Mouse (Mus musculus): ENCODE results near the gene Tec. TPM values are rescaled to one million over a fixed set of nuclear protein-coding genes. Genes with fewer than 3 reads are reported as not detected.

Gene Tec
- polyA plus RNA-seq, 1 experiment from 2014 or later: 2.9 TPM

- WGBS: 93% methylated on average over 7 of the region's 7 CpGs
- no peaks in the 10 kb centered on the region for H3K4me1 ChIP-seq (replicated peaks; ENCODE audit: control insufficient read depth, insufficient read depth, low read length)
- H3K4me2 ChIP-seq (ENCODE audit: low read depth, low read length, severe bottlenecking): no peak overlapping the region
Measured at GRCm38 (mm10) chr5:72783123-72783522, 85.2 kb downstream of the Tec start.

GRCm38 (mm10) chr5:72781776-72782175 lies 86.5 kb downstream of the Tec start:
- H3K27me3 ChIP-seq (ENCODE audit: control insufficient read depth, insufficient read depth, low read length): no peaks in the 10 kb centered on the region
- WGBS: 86% methylated on average over 11 of the region's 11 CpGs

More at GRCm38 (mm10) chr5:72783123-72783522, 85.2 kb downstream of the Tec start:
- DNase-seq (ENCODE audit: low spot score) (no peak), ATAC-seq (replicated peaks; ENCODE audit: low FRiP score) (no peak)
- Histone ChIP-seq H3K27ac (ENCODE audit: low read depth, low read length) (no peak overlapping the region), H3K9ac (ENCODE audit: low read length) (no peak overlapping the region), H3K9me3 (ENCODE audit: control insufficient read depth, low read length) (no peaks in the 10 kb centered on the region), H3K27me3 (ENCODE audit: control insufficient read depth, insufficient read depth, low read length) (no peaks in the 10 kb centered on the region), H3K36me3 (ENCODE audit: control insufficient read depth, insufficient read depth, low read length) (no peaks in the 10 kb centered on the region), H3K4me3 (ENCODE audit: low read depth, low read length) (no peak overlapping the region)

GRCm38 (mm10) chr5:72776595-72776994 lies 91.7 kb downstream of the Tec start:
- no peak for ATAC-seq (replicated peaks; ENCODE audit: low FRiP score)
- H3K36me3 ChIP-seq (ENCODE audit: control insufficient read depth, insufficient read depth, low read length): no peaks in the 10 kb centered on the region
- WGBS: 78% methylated on average over 2 of the region's 2 CpGs
- no peak overlapping the region for H3K27ac ChIP-seq (ENCODE audit: low read depth, low read length)
- no peak overlapping the region for H3K4me3 ChIP-seq (ENCODE audit: low read depth, low read length)
- no peaks in the 10 kb centered on the region for H3K4me1 ChIP-seq (replicated peaks; ENCODE audit: control insufficient read depth, insufficient read depth, low read length)
- no peak overlapping the region for H3K9ac ChIP-seq (ENCODE audit: low read length)
- no peaks in the 10 kb centered on the region for H3K27me3 ChIP-seq (ENCODE audit: control insufficient read depth, insufficient read depth, low read length)
- H3K4me2 ChIP-seq (ENCODE audit: low read depth, low read length, severe bottlenecking): no peak overlapping the region
- DNase-seq (ENCODE audit: low spot score): no peak
- no peaks in the 10 kb centered on the region for H3K9me3 ChIP-seq (ENCODE audit: control insufficient read depth, low read length)

More at GRCm38 (mm10) chr5:72781776-72782175, 86.5 kb downstream of the Tec start:
- Histone ChIP-seq H3K4me3 (ENCODE audit: low read depth, low read length) (no peak overlapping the region), H3K4me2 (ENCODE audit: low read depth, low read length, severe bottlenecking) (no peak overlapping the region), H3K36me3 (ENCODE audit: control insufficient read depth, insufficient read depth, low read length) (no peaks in the 10 kb centered on the region), H3K9ac (ENCODE audit: low read length) (no peak overlapping the region), H3K9me3 (ENCODE audit: control insufficient read depth, low read length) (no peaks in the 10 kb centered on the region), H3K27ac (ENCODE audit: low read depth, low read length) (no peak overlapping the region), H3K4me1 (replicated peaks; ENCODE audit: control insufficient read depth, insufficient read depth, low read length) (no peaks in the 10 kb centered on the region)
- no peak for ATAC-seq (replicated peaks; ENCODE audit: low FRiP score)
- no peak for DNase-seq (ENCODE audit: low spot score)

GRCm38 (mm10) chr5:72776127-72776526 lies 92.2 kb downstream of the Tec start:
- Histone ChIP-seq H3K27ac (ENCODE audit: low read depth, low read length) (no peak overlapping the region), H3K9ac (ENCODE audit: low read length) (no peak overlapping the region), H3K27me3 (ENCODE audit: control insufficient read depth, insufficient read depth, low read length) (no peaks in the 10 kb centered on the region), H3K9me3 (ENCODE audit: control insufficient read depth, low read length) (no peaks in the 10 kb centered on the region), H3K4me2 (ENCODE audit: low read depth, low read length, severe bottlenecking) (no peak overlapping the region), H3K4me1 (replicated peaks; ENCODE audit: control insufficient read depth, insufficient read depth, low read length) (no peaks in the 10 kb centered on the region), H3K36me3 (ENCODE audit: control insufficient read depth, insufficient read depth, low read length) (no peaks in the 10 kb centered on the region), H3K4me3 (ENCODE audit: low read depth, low read length) (no peak overlapping the region)
- WGBS: 83% methylated on average over 2 of the region's 2 CpGs
- DNase-seq (ENCODE audit: low spot score): no peak
- no peak for ATAC-seq (replicated peaks; ENCODE audit: low FRiP score)

GRCm38 (mm10) chr5:72769841-72770240 lies 98.4 kb downstream of the Tec start:
- H3K36me3 ChIP-seq (ENCODE audit: control insufficient read depth, insufficient read depth, low read length): no peaks in the 10 kb centered on the region
- H3K4me3 ChIP-seq (ENCODE audit: low read depth, low read length): no peak overlapping the region
- no peaks in the 10 kb centered on the region for H3K27me3 ChIP-seq (ENCODE audit: control insufficient read depth, insufficient read depth, low read length)
- 80% methylated on average over 6 of the region's 6 CpGs for WGBS
- H3K27ac ChIP-seq (ENCODE audit: low read depth, low read length): no peak overlapping the region
- DNase-seq (ENCODE audit: low spot score) (no peak), ATAC-seq (replicated peaks; ENCODE audit: low FRiP score) (no peak)
- H3K9me3 ChIP-seq (ENCODE audit: control insufficient read depth, low read length): no peaks in the 10 kb centered on the region
- no peak overlapping the region for H3K9ac ChIP-seq (ENCODE audit: low read length)
- no peak overlapping the region for H3K4me2 ChIP-seq (ENCODE audit: low read depth, low read length, severe bottlenecking)
- no peaks in the 10 kb centered on the region for H3K4me1 ChIP-seq (replicated peaks; ENCODE audit: control insufficient read depth, insufficient read depth, low read length)

- Histone ChIP-seq H3K27ac (ENCODE audit: low read depth, low read length) (no peak overlapping the region), H3K4me3 (ENCODE audit: low read depth, low read length) (no peak overlapping the region), H3K4me2 (ENCODE audit: low read depth, low read length, severe bottlenecking) (no peak overlapping the region), H3K36me3 (ENCODE audit: control insufficient read depth, insufficient read depth, low read length) (no peaks in the 10 kb centered on the region), H3K27me3 (ENCODE audit: control insufficient read depth, insufficient read depth, low read length) (no peaks in the 10 kb centered on the region), H3K9me3 (ENCODE audit: control insufficient read depth, low read length) (no peaks in the 10 kb centered on the region), H3K4me1 (replicated peaks; ENCODE audit: control insufficient read depth, insufficient read depth, low read length) (no peaks in the 10 kb centered on the region), H3K9ac (ENCODE audit: low read length) (no peak overlapping the region)
- no peak for ATAC-seq (replicated peaks; ENCODE audit: low FRiP score)
- DNase-seq (ENCODE audit: low spot score): no peak
- 92% methylated on average over 5 of the region's 5 CpGs for WGBS
Measured at GRCm38 (mm10) chr5:72763546-72763945, 104.7 kb downstream of the Tec start.

- Histone ChIP-seq H3K27ac (ENCODE audit: low read depth, low read length) (no peak overlapping the region), H3K4me1 (replicated peaks; ENCODE audit: control insufficient read depth, insufficient read depth, low read length) (no peaks in the 10 kb centered on the region), H3K4me3 (ENCODE audit: low read depth, low read length) (no peak overlapping the region), H3K4me2 (ENCODE audit: low read depth, low read length, severe bottlenecking) (no peak overlapping the region), H3K36me3 (ENCODE audit: control insufficient read depth, insufficient read depth, low read length) (no peaks in the 10 kb centered on the region), H3K9me3 (ENCODE audit: control insufficient read depth, low read length) (no peaks in the 10 kb centered on the region), H3K9ac (ENCODE audit: low read length) (no peak overlapping the region), H3K27me3 (ENCODE audit: control insufficient read depth, insufficient read depth, low read length) (no peaks in the 10 kb centered on the region)
- DNase-seq (ENCODE audit: low spot score) (no peak), ATAC-seq (replicated peaks; ENCODE audit: low FRiP score) (no peak)
- 77% methylated on average over 3 of the region's 3 CpGs for WGBS
Measured at GRCm38 (mm10) chr5:72763025-72763424, 105.3 kb downstream of the Tec start.

- no peak overlapping the region for H3K9ac ChIP-seq (ENCODE audit: low read length)
- no peaks in the 10 kb centered on the region for H3K9me3 ChIP-seq (ENCODE audit: control insufficient read depth, low read length)
- no peak for DNase-seq (ENCODE audit: low spot score)
- no peak overlapping the region for H3K27ac ChIP-seq (ENCODE audit: low read depth, low read length)
- 58% methylated on average over 5 of the region's 5 CpGs for WGBS
- no peaks in the 10 kb centered on the region for H3K4me1 ChIP-seq (replicated peaks; ENCODE audit: control insufficient read depth, insufficient read depth, low read length)
- H3K4me2 ChIP-seq (ENCODE audit: low read depth, low read length, severe bottlenecking): no peak overlapping the region
- no peaks in the 10 kb centered on the region for H3K27me3 ChIP-seq (ENCODE audit: control insufficient read depth, insufficient read depth, low read length)
- no peak overlapping the region for H3K4me3 ChIP-seq (ENCODE audit: low read depth, low read length)
- no peak for ATAC-seq (replicated peaks; ENCODE audit: low FRiP score)
- no peaks in the 10 kb centered on the region for H3K36me3 ChIP-seq (ENCODE audit: control insufficient read depth, insufficient read depth, low read length)
Measured at GRCm38 (mm10) chr5:72761758-72762157, 106.5 kb downstream of the Tec start.

GRCm38 (mm10) chr5:72761237-72761636 lies 107.0 kb downstream of the Tec start:
- Histone ChIP-seq H3K27me3 (ENCODE audit: control insufficient read depth, insufficient read depth, low read length) (no peaks in the 10 kb centered on the region), H3K9ac (ENCODE audit: low read length) (no peak overlapping the region), H3K9me3 (ENCODE audit: control insufficient read depth, low read length) (no peaks in the 10 kb centered on the region), H3K4me2 (ENCODE audit: low read depth, low read length, severe bottlenecking) (no peak overlapping the region), H3K27ac (ENCODE audit: low read depth, low read length) (no peak overlapping the region), H3K4me1 (replicated peaks; ENCODE audit: control insufficient read depth, insufficient read depth, low read length) (no peaks in the 10 kb centered on the region), H3K4me3 (ENCODE audit: low read depth, low read length) (no peak overlapping the region), H3K36me3 (ENCODE audit: control insufficient read depth, insufficient read depth, low read length) (no peaks in the 10 kb centered on the region)
- no peak for ATAC-seq (replicated peaks; ENCODE audit: low FRiP score)
- DNase-seq (ENCODE audit: low spot score): no peak
- 87% methylated on average over 5 of the region's 5 CpGs for WGBS
